Mouse (Mus musculus) embryonic facial prominence, embryonic 13.5 days (tissue): ENCODE data around the gene Dmrta2. TPM values are rescaled to one million over a fixed set of nuclear protein-coding genes. Genes with fewer than 3 reads are reported as not detected.

Source experiments
- ATAC-seq: fragments of 200-750 bp; cut with Nextera tagmentation; 2 replicates; pipeline ENCODE4 v1.8.0; 2017; ENCODE audit warnings: low read depth; ENCODE audit not compliant: insufficient number of reproducible peaks, insufficient read depth, low FRiP score, low TSS enrichment
- H3K27ac ChIP-seq: fragments of 300-500 bp; sonication (generic); 2 replicates; pipeline ENCODE4 v1.5.1; 2015; ENCODE audit warnings: moderate library complexity, mild to moderate bottlenecking, inconsistent platforms
- H3K27me3 ChIP-seq: fragments of 300-500 bp; sonication (generic); 2 replicates; pipeline ENCODE4 v1.6.1; 2015; ENCODE audit warnings: mild to moderate bottlenecking, inconsistent platforms
- H3K36me3 ChIP-seq: fragments of 300-500 bp; sonication (generic); 2 replicates; pipeline ENCODE4 v1.6.1; 2015; ENCODE audit warnings: mild to moderate bottlenecking, inconsistent platforms
- H3K4me1 ChIP-seq: fragments of 300-500 bp; sonication (generic); 2 replicates; pipeline ENCODE4 v1.6.1; 2015; ENCODE audit warnings: inconsistent platforms
- H3K4me2 ChIP-seq: fragments of 300-500 bp; sonication (generic); 2 replicates; pipeline ENCODE4 v1.6.1; 2015; ENCODE audit warnings: moderate library complexity, mild to moderate bottlenecking, inconsistent platforms
- H3K4me3 ChIP-seq: fragments of 300-500 bp; sonication (generic); 2 replicates; pipeline ENCODE4 v1.5.1; 2015; ENCODE audit warnings: mild to moderate bottlenecking, inconsistent platforms
- H3K9ac ChIP-seq: fragments of 300-500 bp; sonication (generic); 2 replicates; pipeline ENCODE4 v1.6.1; 2015; ENCODE audit warnings: mild to moderate bottlenecking, inconsistent platforms
- H3K9me3 ChIP-seq: fragments of 300-500 bp; sonication (generic); 2 replicates; pipeline ENCODE4 v1.6.1; 2016; ENCODE audit warnings: inconsistent platforms
- WGBS: fragments of 180-500 bp; shearing (Covaris S2); methylation state at CpG from one replicate; pipeline ENCODE4 v1.1.7; 2015; ENCODE audit warnings: mixed read lengths; 5-methylcytosine and 5-hydroxymethylcytosine counted together
- polyA plus RNA-seq: library from polyadenylated mRNA; unstranded; fragments of >200 nt; fragmentation: Nextera tagmentation; extraction: Ambion mirVana; gene quantifications from 2 replicates; pipeline ENCODE4 v1.2.1, GENCODE M21; 2015

Gene Dmrta2
- polyA plus RNA-seq, 1 experiment from 2014 or later, result 0.56 TPM

GRCm38 (mm10) chr4:109981083-109981870 lies 3.4 kb downstream of the Dmrta2 start:
- Histone ChIP-seq H3K9me3 (no peaks in the 10 kb centered on the region), H3K4me2 (peak overlapping the region; percentile 64), H3K36me3 (no peaks in the 10 kb centered on the region), H3K4me3 (peak overlapping the region; percentile 44), H3K27me3 (peaks cover 99% of the 10 kb centered on the region), H3K27ac (no peak overlapping the region), H3K9ac (peak overlapping the region; percentile 66), H3K4me1 (peaks cover 43% of the 10 kb centered on the region)
- ATAC-seq, result no peak
- 2% methylated on average over 37 of the region's 37 CpGs for WGBS

DNA sequence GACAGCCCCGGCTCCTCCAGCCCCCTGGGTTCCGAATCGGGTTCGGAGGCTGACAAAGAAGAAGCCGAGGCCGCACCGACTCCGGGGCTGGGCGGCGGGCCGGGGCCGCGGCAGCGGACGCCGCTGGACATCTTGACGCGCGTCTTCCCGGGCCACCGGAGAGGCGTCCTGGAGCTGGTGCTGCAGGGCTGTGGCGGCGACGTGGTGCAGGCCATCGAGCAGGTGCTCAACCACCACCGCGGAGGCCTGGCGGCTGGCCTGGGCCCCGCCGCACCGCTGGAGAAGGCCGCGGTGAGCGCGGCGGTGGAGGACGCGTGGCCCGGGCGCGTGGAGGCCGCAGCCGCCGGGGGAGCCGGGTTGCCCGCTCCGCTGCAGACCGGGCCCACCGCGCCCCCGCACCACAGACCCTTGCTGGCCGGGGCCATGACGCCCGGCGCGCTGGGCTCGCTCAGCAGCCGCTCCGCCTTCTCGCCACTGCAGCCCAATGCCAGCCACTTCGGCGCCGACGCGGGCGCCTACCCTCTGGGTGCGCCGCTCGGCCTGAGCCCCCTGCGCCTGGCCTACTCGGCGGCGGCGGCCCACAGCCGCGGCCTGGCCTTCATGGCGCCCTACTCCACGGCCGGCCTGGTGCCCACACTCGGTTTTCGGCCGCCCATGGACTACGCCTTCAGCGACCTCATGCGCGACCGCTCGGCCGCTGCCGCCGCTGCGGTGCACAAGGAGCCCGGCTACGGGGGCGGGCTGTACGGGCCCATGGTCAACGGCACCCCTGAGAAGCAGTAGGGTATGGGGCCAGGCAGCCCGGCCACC lies 4.2 kb downstream of the Dmrta2 start:
- Histone ChIP-seq H3K27me3 (peaks cover 99% of the 10 kb centered on the region), H3K4me1 (peaks cover 42% of the 10 kb centered on the region), H3K9ac (peak overlapping the region; percentile 66), H3K4me2 (peak overlapping the region; percentile 64), H3K36me3 (no peaks in the 10 kb centered on the region), H3K27ac (no peak overlapping the region), H3K4me3 (peak overlapping the region; percentile 44), H3K9me3 (no peaks in the 10 kb centered on the region)
- WGBS, result under 1% methylated on average over 95 of the region's 99 CpGs
- ATAC-seq, result no peak

DNA sequence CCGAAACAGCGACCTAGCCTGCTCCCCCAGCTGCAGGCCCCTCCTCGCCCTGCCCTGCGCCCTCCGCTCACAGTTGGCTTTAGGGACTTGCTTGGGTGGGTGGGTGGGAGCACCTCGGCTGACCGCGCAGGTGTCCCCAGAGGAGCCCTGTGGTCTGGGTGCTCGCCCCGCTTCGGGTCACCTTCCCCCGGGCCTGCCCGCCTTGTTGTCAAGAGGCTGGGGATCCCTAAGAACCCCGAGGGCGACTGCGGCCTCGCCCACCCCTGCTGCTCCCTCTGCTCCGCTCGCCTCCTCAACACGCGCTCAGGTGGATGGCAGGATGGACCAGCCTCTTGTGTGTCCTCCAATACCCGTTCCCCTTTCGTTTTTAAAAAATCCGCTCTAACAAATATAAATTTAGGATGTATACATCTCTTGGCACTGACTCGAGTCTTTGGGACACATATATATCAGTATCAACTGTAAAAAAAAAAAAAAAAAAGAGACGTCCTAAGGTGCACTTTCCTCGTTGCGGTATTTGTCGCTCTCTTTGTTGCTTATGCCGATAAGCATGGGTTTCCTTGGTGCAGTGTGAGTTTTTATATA lies 4.9 kb downstream of the Dmrta2 start:
- no peak for ATAC-seq
- no peaks in the 10 kb centered on the region for H3K9me3 ChIP-seq

DNA sequence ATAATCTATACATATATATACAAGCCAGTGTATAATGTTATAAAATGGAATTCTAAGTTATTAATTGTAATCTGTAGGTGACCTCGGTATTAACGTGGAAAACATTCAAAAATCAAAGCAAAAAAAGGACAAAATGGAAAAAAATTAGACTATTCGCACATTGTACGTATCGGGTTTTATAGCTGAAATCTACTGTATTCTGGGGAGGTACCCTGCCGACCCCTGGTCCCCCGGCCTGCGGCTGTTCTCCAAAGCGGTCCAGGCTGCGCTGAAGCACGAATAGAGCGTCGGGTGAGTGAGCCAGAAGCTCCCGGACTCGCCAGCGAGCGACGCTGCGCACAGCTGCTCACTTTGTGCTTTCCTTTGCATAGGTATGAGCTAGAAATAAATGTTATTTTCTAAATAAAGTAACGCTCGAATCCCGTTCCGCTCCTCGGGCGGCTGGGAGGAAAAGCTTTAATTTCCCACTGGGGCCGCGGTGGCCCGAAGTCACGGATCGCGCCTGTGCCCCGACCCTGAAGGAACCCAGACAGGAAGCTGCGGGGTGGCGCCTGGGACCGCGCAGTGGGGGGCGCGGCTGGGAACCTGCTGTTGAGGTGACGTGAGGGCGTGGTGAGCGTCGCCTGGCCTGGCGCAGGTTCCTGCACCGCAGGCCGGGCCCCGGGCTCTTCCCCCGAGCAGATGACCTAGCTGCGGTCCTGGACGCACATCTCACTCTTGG lies 5.6 kb downstream of the Dmrta2 start:
- WGBS, result under 1% methylated on average over 49 of the region's 49 CpGs
- ATAC-seq, result no peak
- peak overlapping the region; percentile 37; the same call in 1 of the 2 replicates for H3K9ac ChIP-seq
- H3K4me3 ChIP-seq, result peak overlapping the region; percentile 24
- H3K4me1 ChIP-seq, result peaks cover 28% of the 10 kb centered on the region
- peak overlapping the region; percentile 41 for H3K4me2 ChIP-seq
- H3K36me3 ChIP-seq, result no peaks in the 10 kb centered on the region
- no peaks in the 10 kb centered on the region for H3K9me3 ChIP-seq
- H3K27ac ChIP-seq, result no peak overlapping the region
- peaks cover 99% of the 10 kb centered on the region for H3K27me3 ChIP-seq

More for the DNA sequence above, 4.9 kb downstream of the Dmrta2 start:
- peak overlapping the region; percentile 44 for H3K4me3 ChIP-seq
- WGBS, result 9% methylated on average over 30 of the region's 30 CpGs
- peaks cover 35% of the 10 kb centered on the region for H3K4me1 ChIP-seq
- no peak overlapping the region for H3K27ac ChIP-seq
- peak overlapping the region; percentile 64 for H3K4me2 ChIP-seq
- H3K36me3 ChIP-seq, result no peaks in the 10 kb centered on the region
- peak overlapping the region; percentile 66 for H3K9ac ChIP-seq
- H3K27me3 ChIP-seq, result peaks cover 99% of the 10 kb centered on the region

GRCm38 (mm10) chr4:109984011-109984411 lies 6.2 kb downstream of the Dmrta2 start:
- Histone ChIP-seq H3K9me3 (no peaks in the 10 kb centered on the region), H3K27ac (no peak overlapping the region), H3K9ac (peak overlapping the region; percentile 37; the same call in 1 of the 2 replicates), H3K36me3 (no peaks in the 10 kb centered on the region), H3K4me2 (peak overlapping the region; percentile 41), H3K4me1 (peaks cover 27% of the 10 kb centered on the region), H3K27me3 (peaks cover 99% of the 10 kb centered on the region), H3K4me3 (peak overlapping the region; percentile 24)
- under 1% methylated on average over 24 of the region's 24 CpGs for WGBS
- ATAC-seq, result no peak

DNA sequence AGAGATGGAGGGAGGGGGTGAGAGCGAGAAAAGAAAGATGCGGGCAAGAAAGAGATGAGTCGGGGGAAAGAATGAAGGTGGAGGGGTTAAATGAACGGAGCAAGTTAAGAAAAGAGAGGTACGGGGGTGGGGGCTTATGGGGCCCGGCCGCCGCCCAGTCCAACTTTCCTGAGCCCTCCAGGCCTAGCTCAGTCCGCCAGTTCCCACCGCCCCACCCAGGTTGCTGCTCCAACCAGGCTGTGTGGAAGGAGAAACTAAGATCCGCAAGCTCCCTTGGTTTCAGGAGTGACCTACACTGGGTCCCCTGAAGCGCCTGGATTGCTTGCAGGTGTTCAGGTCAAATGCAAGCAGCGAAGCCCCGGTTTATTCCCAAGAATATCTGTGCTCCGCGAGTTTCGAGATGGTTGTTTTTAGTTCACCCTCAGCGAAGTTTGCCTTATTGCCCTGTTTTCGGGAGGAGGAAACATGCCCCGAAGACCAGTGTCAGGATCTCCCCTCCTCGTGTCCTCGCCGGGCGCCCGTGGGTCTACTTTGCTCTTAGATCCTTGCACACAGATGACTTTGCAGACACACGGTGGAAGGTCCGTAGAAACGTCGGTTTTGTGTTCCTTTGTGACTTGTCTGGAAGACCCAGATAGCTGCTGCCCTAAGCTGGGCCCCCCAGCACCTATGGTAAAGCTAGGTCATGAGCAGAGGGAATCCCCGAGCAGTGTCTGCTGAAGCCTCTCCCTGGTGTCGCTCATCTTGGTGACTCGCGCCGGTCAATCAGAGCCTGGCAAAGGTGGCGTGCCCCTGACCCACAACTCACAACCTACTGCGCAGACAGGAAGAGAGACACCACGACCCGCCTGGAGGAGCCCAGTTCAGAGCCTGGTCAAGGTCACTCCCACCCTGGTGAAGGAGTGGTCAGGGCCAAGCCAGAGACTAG lies 6.9 kb downstream of the Dmrta2 start:
- Histone ChIP-seq H3K27me3 (peaks cover 99% of the 10 kb centered on the region), H3K27ac (no peak overlapping the region), H3K4me3 (no peak overlapping the region), H3K9me3 (no peaks in the 10 kb centered on the region), H3K4me2 (no peak overlapping the region), H3K4me1 (peaks cover 25% of the 10 kb centered on the region), H3K9ac (no peak overlapping the region), H3K36me3 (no peaks in the 10 kb centered on the region)
- ATAC-seq, result no peak
- 2% methylated on average over 38 of the region's 38 CpGs for WGBS

DNA sequence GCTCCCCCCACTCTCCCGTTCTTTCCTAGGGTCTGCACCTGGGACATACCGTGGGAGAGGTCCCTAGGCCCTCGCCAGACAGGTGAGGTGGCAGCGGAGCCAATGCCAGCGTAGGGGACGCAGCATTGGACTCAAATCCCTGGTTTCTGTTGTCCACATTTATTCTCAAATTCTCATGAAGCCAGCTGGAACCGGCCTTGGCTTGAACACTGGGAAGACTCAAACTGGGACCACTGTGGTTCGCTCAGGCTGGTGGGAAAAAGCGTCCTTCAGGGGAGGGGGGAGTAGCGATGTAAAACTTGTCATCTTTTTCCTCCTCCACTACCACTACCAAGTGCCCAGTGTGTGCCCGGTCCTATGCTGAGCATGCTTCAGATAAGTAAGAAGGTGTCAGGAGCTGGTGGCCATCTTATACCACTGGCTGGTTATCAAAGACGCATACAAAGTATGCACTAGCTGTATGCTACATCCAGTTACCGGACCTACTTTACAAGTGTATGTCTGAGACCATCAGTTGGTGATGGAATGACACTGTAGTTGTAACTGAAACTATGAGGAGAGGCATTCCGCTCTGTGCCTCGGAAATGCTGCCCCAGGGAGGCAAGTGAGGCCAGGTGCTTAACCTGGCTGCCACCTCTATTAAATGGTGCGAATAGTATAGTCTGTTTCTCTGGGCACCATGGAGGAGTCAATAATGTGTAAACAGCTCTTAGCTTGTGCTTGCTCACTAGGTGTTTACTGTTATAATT lies 7.7 kb downstream of the Dmrta2 start:
- Histone ChIP-seq H3K4me2 (no peak overlapping the region), H3K4me3 (no peak overlapping the region), H3K36me3 (no peaks in the 10 kb centered on the region), H3K9me3 (no peaks in the 10 kb centered on the region), H3K27ac (no peak overlapping the region), H3K27me3 (peaks cover 97% of the 10 kb centered on the region), H3K9ac (no peak overlapping the region), H3K4me1 (peaks cover 19% of the 10 kb centered on the region)
- 5% methylated on average over 16 of the region's 16 CpGs for WGBS
- ATAC-seq, result no peak

DNA sequence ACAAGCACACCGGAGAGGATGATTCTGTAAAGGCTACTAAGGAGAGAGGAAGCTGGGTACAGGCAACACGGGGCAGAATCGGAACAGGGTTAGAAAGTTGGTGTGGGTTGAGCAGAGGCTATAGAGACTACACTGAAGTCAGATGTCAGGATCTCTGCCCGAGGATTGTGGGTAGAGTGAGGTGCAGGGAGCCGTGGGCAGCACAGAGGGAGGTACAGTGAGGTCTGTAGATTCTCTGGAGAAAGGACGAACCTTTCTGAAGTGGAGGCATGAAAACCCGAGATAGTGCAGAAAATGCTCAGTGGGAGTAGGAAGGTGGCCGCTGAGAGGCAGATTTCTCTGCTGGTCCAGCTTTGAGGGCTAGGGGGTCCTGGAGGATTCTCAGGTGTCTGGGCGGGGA lies 8.4 kb downstream of the Dmrta2 start:
- peaks cover 97% of the 10 kb centered on the region for H3K27me3 ChIP-seq
- WGBS, result 2% methylated on average over 9 of the region's 9 CpGs
- no peak overlapping the region for H3K9ac ChIP-seq
- no peak for ATAC-seq
- no peaks in the 10 kb centered on the region for H3K36me3 ChIP-seq
- no peaks in the 10 kb centered on the region for H3K9me3 ChIP-seq
- H3K27ac ChIP-seq, result no peak overlapping the region
- peaks cover 19% of the 10 kb centered on the region for H3K4me1 ChIP-seq
- no peak overlapping the region for H3K4me3 ChIP-seq
- H3K4me2 ChIP-seq, result no peak overlapping the region

DNA sequence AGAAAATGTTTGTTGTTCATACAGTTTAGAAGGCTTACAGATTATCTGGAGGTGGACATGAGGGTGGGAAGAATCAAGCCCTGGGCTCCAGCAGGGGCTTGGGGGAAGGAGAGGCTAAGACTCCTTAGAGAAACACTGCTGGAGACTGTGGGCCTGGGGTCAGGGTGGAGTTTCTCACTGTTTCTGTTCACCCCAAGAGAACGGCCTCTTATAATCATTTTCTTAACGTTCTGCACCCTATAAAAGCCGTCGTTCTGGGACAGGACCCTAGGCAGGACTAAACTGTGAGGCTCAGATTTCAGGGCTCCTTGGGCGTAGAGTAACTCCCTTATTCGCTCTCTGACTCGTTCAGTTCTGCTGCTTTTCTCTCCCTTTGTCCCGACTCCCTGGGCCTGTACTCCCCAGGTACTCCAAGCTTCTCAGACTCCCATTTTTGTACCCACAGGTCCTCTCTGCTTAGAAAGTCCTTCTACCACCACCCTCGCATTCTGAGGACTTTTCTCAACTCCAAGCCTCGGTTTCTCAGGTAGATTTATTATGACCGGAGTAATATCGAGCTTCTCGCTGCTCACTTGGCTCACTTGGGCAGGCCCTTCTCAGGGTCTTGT lies 9.0 kb downstream of the Dmrta2 start:
- Histone ChIP-seq H3K27ac (no peak overlapping the region), H3K4me3 (no peak overlapping the region), H3K4me2 (no peak overlapping the region), H3K4me1 (peaks cover 15% of the 10 kb centered on the region), H3K27me3 (peaks cover 95% of the 10 kb centered on the region), H3K9me3 (no peaks in the 10 kb centered on the region), H3K36me3 (no peaks in the 10 kb centered on the region), H3K9ac (no peak overlapping the region)
- 5% methylated on average over 13 of the region's 13 CpGs for WGBS
- no peak for ATAC-seq
